Mouse (Mus musculus): ENCODE data around the gene Zfp36l2. TPM values are rescaled to one million over a fixed set of nuclear protein-coding genes. Genes with fewer than 3 reads are reported as not detected.
"Not testable (repeated sequence)": the region's sequence is repeated elsewhere in the genome, so short reads cannot be mapped to it uniquely, and the experiment has no call there.

Zfp36l2 gene
- 73.8 and 85.4 TPM in 2 replicates for total RNA-seq (2021)
- long read RNA-seq, experiment 1, transcript Zfp36l2-201 (2 exons, 3,530 nt) = major isoform, 22 of 43 reads
- long read RNA-seq, experiment 1, partial matches to known transcripts = 21 of 43 reads
- long read RNA-seq, experiment 1, other reads (novel, unspliced or antisense) = 0 of 43 reads
- long read RNA-seq, experiment 2, transcript Zfp36l2-201 (2 exons, 3,530 nt) = major isoform, 32 of 45 reads
- long read RNA-seq, experiment 2, partial matches to known transcripts = 1 of 45 reads
- long read RNA-seq, experiment 2, other reads (novel, unspliced or antisense) = 12 of 45 reads

- DNase-seq = peak; percentile 98
Observed at GRCm38 (mm10) chr17:84187727-84188373, at the start of gene Zfp36l2. Gene Zfp36l2, minus strand, starts transcription at chr17:84187947.

GRCm38 (mm10) chr17:84236781-84237557, 49.2 kb upstream of the Zfp36l2 start:
- peak; percentile 40 for DNase-seq

- no peak for DNase-seq
Observed at GRCm38 (mm10) chr17:84235399-84235928, 47.7 kb upstream of the Zfp36l2 start.

GRCm38 (mm10) chr17:84234785-84235184, 47.0 kb upstream of the Zfp36l2 start:
- DNase-seq = not testable (repeated sequence)

GRCm38 (mm10) chr17:84233758-84234157, 46.0 kb upstream of the Zfp36l2 start:
- no peak for DNase-seq

GRCm38 (mm10) chr17:84231361-84231760, 43.6 kb upstream of the Zfp36l2 start:
- no peak for DNase-seq

GRCm38 (mm10) chr17:84228223-84228622, 40.5 kb upstream of the Zfp36l2 start:
- no peak for DNase-seq

GRCm38 (mm10) chr17:84226681-84227080, 38.9 kb upstream of the Zfp36l2 start:
- peak; percentile 17 for DNase-seq

- DNase-seq = no peak
Observed at GRCm38 (mm10) chr17:84226231-84226630, 38.5 kb upstream of the Zfp36l2 start.

GRCm38 (mm10) chr17:84224217-84224887, 36.6 kb upstream of the Zfp36l2 start:
- no peak for DNase-seq

GRCm38 (mm10) chr17:84218841-84219240, 31.1 kb upstream of the Zfp36l2 start:
- DNase-seq = not testable (repeated sequence)

- no peak for DNase-seq
Observed at GRCm38 (mm10) chr17:84217696-84218095, 29.9 kb upstream of the Zfp36l2 start.

GRCm38 (mm10) chr17:84215264-84215960, 27.7 kb upstream of the Zfp36l2 start:
- peak; percentile 57 for DNase-seq

- no peak for DNase-seq
Observed at GRCm38 (mm10) chr17:84213464-84213863, 25.7 kb upstream of the Zfp36l2 start.

- no peak for DNase-seq
Observed at GRCm38 (mm10) chr17:84207611-84208010, 19.9 kb upstream of the Zfp36l2 start.

- DNase-seq = no peak
Observed at GRCm38 (mm10) chr17:84206239-84206638, 18.5 kb upstream of the Zfp36l2 start.

GRCm38 (mm10) chr17:84204962-84205361, 17.2 kb upstream of the Zfp36l2 start:
- no peak for DNase-seq

GRCm38 (mm10) chr17:84203340-84203739, 15.6 kb upstream of the Zfp36l2 start:
- no peak for DNase-seq

- DNase-seq = no peak
Observed at GRCm38 (mm10) chr17:84201183-84201582, 13.4 kb upstream of the Zfp36l2 start.

GRCm38 (mm10) chr17:84197912-84198344, 10.2 kb upstream of the Zfp36l2 start:
- no peak for DNase-seq

GRCm38 (mm10) chr17:84196329-84196728, 8.6 kb upstream of the Zfp36l2 start:
- peak; percentile 41 for DNase-seq
